Mouse (Mus musculus): ENCODE measurements around the gene Mtor.

The Mtor gene

GRCm38 (mm10) chr4:148531341-148531740 lies 82.9 kb downstream of the Mtor start:
- in situ Hi-C loops (cut with MboI, MseI): no loop called here

GRCm38 (mm10) chr4:148532516-148532915 lies 84.1 kb downstream of the Mtor start:
- in situ Hi-C loops (cut with MboI, MseI): no loop called here

GRCm38 (mm10) chr4:148533613-148534328 lies 85.4 kb downstream of the Mtor start:
- in situ Hi-C loops (cut with MboI, MseI): no loop called here

- in situ Hi-C loops (cut with MboI, MseI): no loop called here
Measured at GRCm38 (mm10) chr4:148535876-148536275, 87.5 kb downstream of the Mtor start.

- in situ Hi-C loops (cut with MboI, MseI): no loop called here
Measured at GRCm38 (mm10) chr4:148549106-148549505, 100.7 kb downstream of the Mtor start.

GRCm38 (mm10) chr4:148557766-148558165 lies 109.4 kb downstream of the Mtor start:
- in situ Hi-C loops (cut with MboI, MseI): loop anchor here in 1 of 2 experiments (5.0 kb wide), 1 partner anchor 50 kb away; no protein-coding TSS in a partner anchor

GRCm38 (mm10) chr4:148558297-148559000 lies 110.0 kb downstream of the Mtor start, which contains the start of gene Exosc10:
Gene Exosc10 (plus strand): TSS chr4:148558429.
- in situ Hi-C loops (cut with MboI, MseI): loop anchor here in 1 of 2 experiments (5.0 kb wide), 1 partner anchor 49 kb away; no protein-coding TSS in a partner anchor

- in situ Hi-C loops (cut with MboI, MseI): no loop called here
Measured at GRCm38 (mm10) chr4:148562676-148563075, 114.3 kb downstream of the Mtor start.

GRCm38 (mm10) chr4:148563595-148563994 lies 115.2 kb downstream of the Mtor start:
- in situ Hi-C loops (cut with MboI, MseI): no loop called here

GRCm38 (mm10) chr4:148570138-148570537 lies 121.7 kb downstream of the Mtor start:
- in situ Hi-C loops (cut with MboI, MseI): no loop called here

- in situ Hi-C loops (cut with MboI, MseI): no loop called here
Measured at GRCm38 (mm10) chr4:148570693-148571295, 122.4 kb downstream of the Mtor start.

- in situ Hi-C loops (cut with MboI, MseI): no loop called here
Measured at GRCm38 (mm10) chr4:148573222-148573621, 124.8 kb downstream of the Mtor start.

GRCm38 (mm10) chr4:148580765-148581164 lies 132.4 kb downstream of the Mtor start:
- in situ Hi-C loops (cut with MboI, MseI): no loop called here

- in situ Hi-C loops (cut with MboI, MseI): no loop called here
Measured at GRCm38 (mm10) chr4:148581422-148581821, 133.0 kb downstream of the Mtor start.

- in situ Hi-C loops (cut with MboI, MseI): no loop called here
Measured at GRCm38 (mm10) chr4:148583257-148583656, 134.8 kb downstream of the Mtor start.

- in situ Hi-C loops (cut with MboI, MseI): no loop called here
Measured at GRCm38 (mm10) chr4:148586648-148587047, 138.2 kb downstream of the Mtor start.

GRCm38 (mm10) chr4:148588793-148589192 lies 140.4 kb downstream of the Mtor start:
- in situ Hi-C loops (cut with MboI, MseI): no loop called here

GRCm38 (mm10) chr4:148589565-148589964 lies 141.2 kb downstream of the Mtor start:
- in situ Hi-C loops (cut with MboI, MseI): no loop called here

GRCm38 (mm10) chr4:148590421-148591170 lies 142.2 kb downstream of the Mtor start:
- in situ Hi-C loops (cut with MboI, MseI): loop anchor here in 1 of 2 experiments (5.0 kb wide), 1 partner anchor 428 kb away; the partner anchor contains the start of genes Fbxo2 and Fbxo44

GRCm38 (mm10) chr4:148591171-148591630 lies 142.8 kb downstream of the Mtor start, which contains the start of gene Srm:
Gene Srm (plus strand): TSS chr4:148591503.
- in situ Hi-C loops (cut with MboI, MseI): loop anchor here in 1 of 2 experiments (5.0 kb wide), 1 partner anchor 429 kb away; the partner anchor contains the start of genes Fbxo2 and Fbxo44
